Mouse (Mus musculus) spleen, adult 12 weeks (tissue): ENCODE measurements around the gene Vwa5b1.

ENCODE experiments used
- DNase-seq: peaks from one replicate; pipeline ENCODE4 v3.0.0; 2022; ENCODE audit warnings: low spot score

Gene Vwa5b1

GRCm38 (mm10) chr4:138635428-138636145 is at the start of gene Vwa5b1:
Gene Vwa5b1 (minus strand): TSS chr4:138635884.
- no peak for DNase-seq

DNA sequence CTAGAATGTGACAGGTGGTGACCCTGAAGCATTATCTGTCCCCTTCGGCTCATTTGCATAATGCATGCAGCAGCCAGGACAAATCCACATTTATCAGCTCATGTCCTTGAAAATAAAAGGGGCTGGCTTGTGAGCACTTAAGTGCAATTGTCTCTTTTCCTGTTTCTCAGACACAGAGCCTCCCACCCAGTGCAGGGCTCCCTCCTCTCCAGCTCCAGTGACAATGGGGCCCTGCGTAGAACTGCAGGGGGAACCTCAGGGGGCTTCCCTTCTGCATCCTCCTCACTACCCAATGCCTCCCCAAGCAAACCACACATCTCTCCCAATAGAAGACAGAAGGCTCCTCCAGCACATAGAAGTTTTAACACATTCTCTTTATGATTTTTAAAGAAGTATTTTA is 47.1 kb upstream of the Vwa5b1 start:
- no peak for DNase-seq

GRCm38 (mm10) chr4:138680124-138680523 is 44.4 kb upstream of the Vwa5b1 start:
- DNase-seq, result no peak

DNA sequence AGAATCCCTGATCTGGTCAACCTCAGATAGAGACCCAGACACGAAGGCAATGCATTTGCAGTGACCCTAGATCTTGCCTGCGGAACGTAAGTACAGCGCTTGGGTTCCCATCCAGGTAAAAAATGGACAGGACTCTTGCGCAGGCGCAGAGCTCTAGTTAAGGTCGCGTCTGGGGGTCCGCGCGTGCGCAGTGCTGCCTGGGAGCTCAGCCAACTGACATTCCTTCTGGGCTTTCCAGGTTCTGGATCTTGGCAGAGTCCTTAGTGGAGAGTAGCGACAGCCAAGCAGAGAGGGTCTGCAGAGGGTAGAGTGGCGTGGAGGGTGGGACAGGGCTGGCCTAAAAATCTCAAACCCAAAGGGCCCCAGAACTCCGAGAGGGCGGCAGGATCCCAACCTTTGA is 41.9 kb upstream of the Vwa5b1 start:
- no peak for DNase-seq

DNA sequence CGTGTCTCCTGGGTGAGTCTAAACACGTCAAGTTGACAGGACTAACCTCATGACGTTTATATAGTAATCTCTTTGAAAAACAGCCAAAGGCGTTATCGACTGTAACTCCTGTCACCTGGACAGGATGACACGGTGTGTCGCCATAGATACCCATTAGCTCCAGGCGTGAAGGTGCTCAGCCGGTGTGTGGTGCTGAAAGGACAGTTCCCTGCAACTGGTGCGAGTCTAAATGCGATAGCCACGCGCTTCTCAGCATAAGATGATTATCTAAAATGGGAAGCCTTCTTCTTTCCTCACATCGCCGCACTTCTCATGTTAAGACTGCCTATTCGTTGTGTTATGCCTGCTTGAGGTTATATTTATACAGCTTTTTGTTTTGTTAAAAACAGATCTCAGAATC is 40.8 kb upstream of the Vwa5b1 start:
- DNase-seq, result no peak

DNA sequence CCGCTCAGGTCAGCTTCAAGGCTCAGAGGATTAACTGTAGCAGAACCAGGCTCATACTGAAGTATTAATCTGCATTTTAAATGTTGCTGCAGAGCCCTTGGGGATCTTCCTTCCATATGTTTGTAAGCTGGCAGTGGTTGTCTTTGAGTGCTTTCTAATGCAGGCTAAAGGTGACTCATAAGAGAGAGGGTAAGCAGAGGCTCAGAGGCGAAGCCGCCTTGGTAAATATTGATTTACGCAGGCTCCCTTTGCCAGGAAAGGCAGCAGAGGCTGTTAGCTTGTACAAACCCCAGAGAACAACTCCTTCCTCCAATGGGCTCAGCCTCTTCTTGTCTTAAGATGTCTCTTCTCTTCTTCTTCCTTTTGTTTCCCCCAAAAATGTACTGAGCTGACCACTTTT is 36.5 kb upstream of the Vwa5b1 start:
- no peak for DNase-seq

GRCm38 (mm10) chr4:138670093-138670889 is 34.6 kb upstream of the Vwa5b1 start:
- no peak for DNase-seq

GRCm38 (mm10) chr4:138666521-138666920 is 30.8 kb upstream of the Vwa5b1 start:
- DNase-seq, result no peak

DNA sequence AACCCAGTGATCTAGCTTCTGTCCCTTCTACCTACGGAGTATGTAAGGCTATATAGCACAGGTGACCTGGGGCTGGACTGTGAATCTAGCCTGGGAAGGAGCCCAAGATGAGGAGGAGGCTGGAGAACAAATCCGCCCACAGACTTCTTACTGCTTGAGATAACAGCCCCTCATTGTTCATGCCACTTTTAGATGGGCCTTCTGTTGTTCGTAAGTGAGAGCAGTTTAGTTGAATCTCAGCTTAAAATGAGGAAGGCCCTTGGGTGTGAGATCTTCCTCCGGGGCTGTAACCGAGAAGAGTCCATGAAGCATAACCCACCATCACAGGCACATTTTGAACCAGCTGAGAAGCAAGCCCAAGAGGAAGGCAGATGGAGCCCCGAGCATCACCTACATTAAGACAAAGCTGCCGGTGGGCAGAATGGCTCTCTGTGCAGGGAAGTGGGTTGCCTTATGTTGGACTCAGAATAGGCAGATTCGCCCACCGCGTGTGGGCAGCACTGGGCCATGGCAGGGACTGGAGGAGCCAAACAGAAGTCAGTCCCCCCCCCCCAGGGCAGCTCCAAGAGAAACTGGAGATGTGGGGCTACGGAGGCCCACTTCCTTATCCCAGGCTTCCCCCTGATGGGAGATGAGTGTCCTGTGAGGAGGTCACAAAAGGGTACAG is 24.4 kb upstream of the Vwa5b1 start:
- DNase-seq, result no peak

GRCm38 (mm10) chr4:138653056-138653455 is 17.4 kb upstream of the Vwa5b1 start:
- no peak for DNase-seq

- no peak for DNase-seq
Measured at GRCm38 (mm10) chr4:138651881-138652280, 16.2 kb upstream of the Vwa5b1 start.

DNA sequence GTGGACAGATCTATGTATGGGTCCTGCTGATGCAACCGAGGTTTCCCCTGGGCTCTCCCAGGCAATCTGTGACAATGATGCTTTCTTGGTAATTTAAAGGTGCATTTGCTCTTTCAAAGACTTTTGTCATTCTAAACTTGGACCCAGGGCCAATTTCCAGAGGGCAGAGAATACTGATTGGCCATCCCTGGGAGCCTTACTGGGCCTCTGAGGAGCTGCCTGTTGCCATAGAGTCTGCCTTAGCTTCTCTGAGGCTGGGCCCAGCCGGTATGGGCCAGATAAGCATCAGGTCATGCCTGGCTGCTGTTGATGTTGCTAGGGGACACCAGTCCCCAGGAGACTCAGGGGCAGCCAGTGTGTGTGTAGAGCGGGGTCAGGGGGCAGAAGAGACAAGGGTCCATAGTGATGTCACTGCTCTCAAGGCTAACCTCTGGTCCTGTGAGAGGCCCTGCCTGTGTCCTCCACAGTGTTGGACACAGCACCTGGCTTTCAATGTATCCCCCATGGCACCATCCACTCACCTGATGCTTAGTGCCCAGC is 12.5 kb upstream of the Vwa5b1 start:
- no peak for DNase-seq

- no peak for DNase-seq
Measured at GRCm38 (mm10) chr4:138642272-138642671, 6.6 kb upstream of the Vwa5b1 start.

GRCm38 (mm10) chr4:138636146-138636511 is 445 bp upstream of the Vwa5b1 start:
- no peak for DNase-seq

DNA sequence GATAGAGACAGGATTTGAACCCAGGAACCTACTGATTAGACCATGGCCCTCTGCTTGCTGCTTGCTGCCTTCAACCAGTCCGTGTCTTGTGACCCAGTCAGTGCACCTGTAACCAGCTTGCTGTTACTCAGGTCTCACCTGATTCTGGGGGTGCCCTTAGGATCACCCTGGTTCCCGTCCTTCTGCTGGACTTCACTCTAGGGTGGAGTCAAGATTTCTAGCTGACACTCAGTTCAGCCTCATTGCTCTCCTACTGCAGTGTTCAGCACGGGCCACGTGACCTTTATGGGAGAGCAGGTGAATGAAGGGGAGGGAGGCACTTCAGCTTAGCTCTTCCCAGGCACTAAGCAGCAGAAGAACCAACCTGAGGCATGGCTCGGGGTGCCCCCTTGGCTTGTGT is 7.4 kb downstream of the Vwa5b1 start:
- no peak for DNase-seq

DNA sequence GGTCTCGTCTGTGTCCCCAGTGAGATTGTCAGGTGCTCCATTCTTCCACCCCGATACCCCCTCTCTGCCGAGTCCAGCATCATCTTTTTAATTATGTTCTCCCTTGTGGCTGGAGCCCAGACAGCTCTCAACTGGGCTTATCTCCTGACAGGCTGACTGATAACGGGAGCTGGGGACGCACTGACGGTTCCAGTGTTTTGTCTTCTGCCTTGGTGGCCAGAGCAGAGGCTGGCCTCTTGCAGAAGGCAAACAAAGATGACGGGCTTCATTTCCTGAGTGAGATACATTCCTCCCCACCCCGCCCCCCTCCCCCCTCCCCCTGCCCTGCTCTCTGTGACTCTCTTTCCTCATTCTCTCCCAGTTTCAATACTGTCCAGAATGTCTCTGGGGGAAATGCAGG is 21.2 kb downstream of the Vwa5b1 start:
- no peak for DNase-seq

GRCm38 (mm10) chr4:138601926-138602325 is 33.8 kb downstream of the Vwa5b1 start:
- DNase-seq, result no peak

- DNase-seq, result no peak
Measured at GRCm38 (mm10) chr4:138597904-138598347, 37.8 kb downstream of the Vwa5b1 start.

- DNase-seq, result no peak
Measured at GRCm38 (mm10) chr4:138596391-138597130, 39.1 kb downstream of the Vwa5b1 start.

DNA sequence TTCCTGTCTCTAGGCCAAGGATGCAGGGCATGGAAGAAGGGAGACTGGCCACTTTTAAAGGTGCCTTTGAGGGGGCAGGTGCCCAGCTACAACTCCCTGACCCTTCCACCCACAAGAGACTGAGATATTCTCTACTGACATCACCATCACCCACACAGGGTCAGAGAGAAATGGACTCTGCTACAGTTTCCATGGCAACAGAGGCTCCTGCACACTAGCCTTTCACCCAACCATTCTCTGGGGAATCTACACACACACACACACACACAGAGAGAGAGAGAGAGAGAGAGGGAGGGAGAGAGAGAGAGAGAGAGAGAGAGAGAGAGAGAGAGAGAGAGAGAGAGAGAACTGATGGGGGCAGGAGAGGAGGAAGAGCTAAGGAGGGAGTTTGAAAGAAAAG is 50.7 kb downstream of the Vwa5b1 start:
- DNase-seq, result no peak

GRCm38 (mm10) chr4:138582446-138582845 is 53.2 kb downstream of the Vwa5b1 start:
- no peak for DNase-seq

- DNase-seq, result no peak
Measured at GRCm38 (mm10) chr4:138578406-138578805, 57.3 kb downstream of the Vwa5b1 start.
